Mouse (Mus musculus) R1 (cell line): ENCODE data around the gene Lhx8.
A peak's percentile ranks its signal among the peaks of the same experiment; 100 is the strongest.

Source experiments
- DNase-seq: peaks from one replicate; pipeline ENCODE4 v3.0.0-alpha.2; 2018; ENCODE audit warnings: low read depth, low spot score

The Lhx8 gene

GRCm38 (mm10) chr3:154330181-154331002 is at the start of gene Lhx8:
Gene Lhx8 (minus strand): TSS chr3:154330659.
- DNase-seq, result peak; percentile 67

- DNase-seq, result no peak
Measured at GRCm38 (mm10) chr3:154373536-154373935, 43.1 kb upstream of the Lhx8 start.

GRCm38 (mm10) chr3:154372688-154373087 is 42.2 kb upstream of the Lhx8 start:
- DNase-seq, result no peak

- no peak for DNase-seq
Measured at GRCm38 (mm10) chr3:154367327-154367726, 36.9 kb upstream of the Lhx8 start.

GRCm38 (mm10) chr3:154364604-154365209 is 34.2 kb upstream of the Lhx8 start:
- DNase-seq, result peak; percentile 83

- no peak for DNase-seq
Measured at GRCm38 (mm10) chr3:154363507-154363906, 33.0 kb upstream of the Lhx8 start.

- peak; percentile 74 for DNase-seq
Measured at GRCm38 (mm10) chr3:154359231-154359630, 28.8 kb upstream of the Lhx8 start.

GRCm38 (mm10) chr3:154340294-154340914 is 9.9 kb upstream of the Lhx8 start:
- DNase-seq, result no peak

GRCm38 (mm10) chr3:154339649-154340260 is 9.3 kb upstream of the Lhx8 start:
- no peak for DNase-seq

- no peak for DNase-seq
Measured at GRCm38 (mm10) chr3:154334806-154335205, 4.3 kb upstream of the Lhx8 start.

GRCm38 (mm10) chr3:154333401-154333999 is 3.0 kb upstream of the Lhx8 start:
- peak; percentile 13 for DNase-seq

- DNase-seq, result peak; percentile 47
Measured at GRCm38 (mm10) chr3:154332941-154333340, 2.5 kb upstream of the Lhx8 start.

GRCm38 (mm10) chr3:154332213-154332530 is 1.7 kb upstream of the Lhx8 start:
- DNase-seq, result peak; percentile 17

- peak; percentile 10 for DNase-seq
Measured at GRCm38 (mm10) chr3:154331506-154332212, 1.2 kb upstream of the Lhx8 start.

- no peak for DNase-seq
Measured at GRCm38 (mm10) chr3:154331003-154331340, 513 bp upstream of the Lhx8 start.

GRCm38 (mm10) chr3:154329323-154330180 is 907 bp downstream of the Lhx8 start:
- peak; percentile 58 for DNase-seq

GRCm38 (mm10) chr3:154328721-154329322 is 1.6 kb downstream of the Lhx8 start:
- DNase-seq, result peak; percentile 38

- peak; percentile 39 for DNase-seq
Measured at GRCm38 (mm10) chr3:154327883-154328720, 2.4 kb downstream of the Lhx8 start.
